Mouse (Mus musculus) hindbrain, postnatal 0 days (tissue): ENCODE results near the gene Pbp2. TPM values are rescaled to one million over a fixed set of nuclear protein-coding genes. Genes with fewer than 3 reads are reported as not detected.
A peak's percentile ranks its signal among the peaks of the same experiment; 100 is the strongest.

ENCODE experiments used
- ATAC-seq: fragments of 200-750 bp; cut with Nextera tagmentation; 2 replicates; pipeline ENCODE4 v1.8.0; 2017; ENCODE audit warnings: mild to moderate bottlenecking, moderate TSS enrichment, moderate library complexity
- DNase-seq: peaks from one replicate; pipeline ENCODE4 v3.0.0-alpha.2; 2015; ENCODE audit warnings: low spot score
- H3K27ac ChIP-seq: fragments of 300-500 bp; sonication (generic); 2 replicates; pipeline ENCODE4 v1.5.1; 2014; ENCODE audit warnings: mild to moderate bottlenecking
- H3K27me3 ChIP-seq: fragments of 300-500 bp; sonication (generic); 2 replicates; pipeline ENCODE4 v1.6.1; 2014; ENCODE audit warnings: low read length, mixed read lengths; ENCODE audit not compliant: insufficient read depth
- H3K36me3 ChIP-seq: fragments of 300-500 bp; sonication (generic); 2 replicates; pipeline ENCODE4 v1.6.1; 2014; ENCODE audit warnings: low read length, mixed read lengths; ENCODE audit not compliant: insufficient read depth
- H3K4me1 ChIP-seq: fragments of 300-500 bp; sonication (generic); 2 replicates; pipeline ENCODE4 v1.6.1; 2014; ENCODE audit warnings: antibody characterized with exemption, low read length, mixed read lengths; ENCODE audit not compliant: insufficient read depth
- H3K4me2 ChIP-seq: fragments of 300-500 bp; sonication (generic); 2 replicates; pipeline ENCODE4 v1.6.1; 2014; ENCODE audit warnings: low read depth, mild to moderate bottlenecking, low read length, moderate library complexity, mixed read lengths
- H3K4me3 ChIP-seq: fragments of 300-500 bp; sonication (generic); 2 replicates; pipeline ENCODE4 v1.5.1; 2014; ENCODE audit warnings: low read length
- H3K9ac ChIP-seq: fragments of 300-500 bp; sonication (generic); replicated peaks from 2 replicates; pipeline ENCODE4 v1.6.1; 2014; ENCODE audit warnings: mild to moderate bottlenecking, low read length, moderate library complexity, mixed read lengths
- H3K9me3 ChIP-seq: fragments of 300-500 bp; sonication (generic); 2 replicates; pipeline ENCODE4 v1.6.1; 2016; ENCODE audit warnings: low read length, mixed read lengths
- CTCF ChIP-seq: IDR thresholded peaks from 2 replicates; pipeline ENCODE4 v1.5.1; 2016; ENCODE audit warnings: antibody characterized with exemption, control low read depth, low read depth
- WGBS: fragments of 180-500 bp; shearing (Covaris S2); extraction: QIAGEN DNeasy Blood & Tissue Kit; methylation state at CpG from one replicate; pipeline ENCODE4 v1.1.7; 2014; 5-methylcytosine and 5-hydroxymethylcytosine counted together
- polyA plus RNA-seq: library from polyadenylated mRNA; unstranded; fragments of >200 nt; fragmentation: Nextera tagmentation; extraction: Ambion mirVana; gene quantifications from 2 replicates; pipeline ENCODE4 v1.2.1, GENCODE M21; 2015
- total RNA-seq: library from RNA; depleted of rRNA; stranded (reverse); fragments of >200 nt; gene quantifications from 2 replicates; pipeline ENCODE4 v1.2.3, GENCODE M21; 2014; rRNA removed

The Pbp2 gene
- total and polyA plus RNA-seq, 2 experiments from 2014 or later, result 0.10 TPM; not detected in 1

- no peak for TF ChIP-seq CTCF
- Histone ChIP-seq H3K36me3 (no peaks in the 10 kb centered on the region), H3K4me2 (no peak overlapping the region), H3K4me3 (no peak overlapping the region), H3K4me1 (no peaks in the 10 kb centered on the region), H3K9me3 (no peaks in the 10 kb centered on the region), H3K27ac (no peak overlapping the region), H3K9ac (no peak overlapping the region), H3K27me3 (no peaks in the 10 kb centered on the region)
- DNase-seq, result no peak
- ATAC-seq, result no peak
- WGBS, result 97% methylated on average over 1 of the region's 1 CpGs
Observed at GRCm38 (mm10) chr6:135266056-135266455, 44.1 kb downstream of the Pbp2 start.

DNA sequence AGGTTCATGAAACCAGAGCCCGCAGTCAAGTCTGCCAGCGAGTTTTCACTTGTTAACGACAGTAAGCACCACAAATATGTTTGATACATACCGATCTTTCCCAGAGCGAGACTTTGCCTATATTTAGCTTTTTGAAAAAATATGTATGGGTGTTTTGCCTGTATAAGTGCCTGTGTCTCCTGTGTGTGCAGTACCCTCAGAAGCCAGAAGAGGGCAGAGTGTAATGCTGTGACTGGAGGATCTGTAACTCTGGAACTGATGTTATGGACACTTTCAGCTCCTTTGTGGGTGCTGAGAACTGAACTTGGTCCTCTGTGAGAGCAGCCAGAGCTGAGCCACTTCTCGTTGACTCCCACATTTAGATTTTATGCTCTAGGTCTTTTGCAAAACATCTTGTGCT lies 46.1 kb downstream of the Pbp2 start:
- peak; percentile 31 for TF ChIP-seq CTCF
- Histone ChIP-seq H3K27me3 (no peaks in the 10 kb centered on the region), H3K4me1 (no peaks in the 10 kb centered on the region), H3K27ac (no peak overlapping the region), H3K36me3 (no peaks in the 10 kb centered on the region), H3K4me3 (no peak overlapping the region), H3K9ac (no peak overlapping the region), H3K4me2 (no peak overlapping the region), H3K9me3 (no peaks in the 10 kb centered on the region)
- ATAC-seq (no peak), DNase-seq (no peak)
- WGBS, result 96% methylated on average over 6 of the region's 6 CpGs

- 80% methylated on average over 2 of the region's 2 CpGs for WGBS
- H3K4me2 ChIP-seq, result no peak overlapping the region
Observed at GRCm38 (mm10) chr6:135262565-135262964, 47.6 kb downstream of the Pbp2 start.

DNA sequence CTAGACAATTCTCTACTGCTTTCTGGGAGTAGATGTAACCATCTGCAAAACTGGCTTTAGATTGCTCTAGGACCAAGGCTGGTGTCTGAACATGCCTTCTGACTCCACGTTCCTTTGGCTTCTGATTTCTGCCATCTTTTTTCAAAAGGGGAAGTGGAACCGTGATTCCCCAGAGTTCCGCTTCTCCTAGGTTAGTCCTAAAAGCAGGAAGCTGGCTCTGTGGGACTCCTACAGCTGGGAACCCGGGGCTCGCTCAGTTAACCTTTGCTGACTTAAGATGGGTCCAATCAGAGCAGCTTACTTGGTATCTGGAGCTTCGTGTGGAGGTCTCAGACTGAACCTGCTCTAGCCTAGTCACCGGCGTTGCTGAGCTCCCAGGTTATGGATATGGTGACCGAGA lies 49.1 kb downstream of the Pbp2 start:
- no peaks in the 10 kb centered on the region for H3K36me3 ChIP-seq
- WGBS, result 88% methylated on average over 9 of the region's 9 CpGs
- no peak for TF ChIP-seq CTCF
- DNase-seq (no peak), ATAC-seq (no peak)
- no peaks in the 10 kb centered on the region for H3K9me3 ChIP-seq
- H3K27me3 ChIP-seq, result no peaks in the 10 kb centered on the region
- H3K4me3 ChIP-seq, result no peak overlapping the region
- H3K9ac ChIP-seq, result no peak overlapping the region
- no peak overlapping the region for H3K4me2 ChIP-seq
- H3K4me1 ChIP-seq, result no peaks in the 10 kb centered on the region
- no peak overlapping the region for H3K27ac ChIP-seq

More at GRCm38 (mm10) chr6:135262565-135262964, 47.6 kb downstream of the Pbp2 start:
- no peaks in the 10 kb centered on the region for H3K36me3 ChIP-seq
- DNase-seq (no peak), ATAC-seq (no peak)
- H3K9ac ChIP-seq, result no peak overlapping the region
- no peaks in the 10 kb centered on the region for H3K4me1 ChIP-seq
- no peak overlapping the region for H3K27ac ChIP-seq
- no peak for TF ChIP-seq CTCF
- no peaks in the 10 kb centered on the region for H3K27me3 ChIP-seq
- H3K9me3 ChIP-seq, result no peaks in the 10 kb centered on the region
- no peak overlapping the region for H3K4me3 ChIP-seq

DNA sequence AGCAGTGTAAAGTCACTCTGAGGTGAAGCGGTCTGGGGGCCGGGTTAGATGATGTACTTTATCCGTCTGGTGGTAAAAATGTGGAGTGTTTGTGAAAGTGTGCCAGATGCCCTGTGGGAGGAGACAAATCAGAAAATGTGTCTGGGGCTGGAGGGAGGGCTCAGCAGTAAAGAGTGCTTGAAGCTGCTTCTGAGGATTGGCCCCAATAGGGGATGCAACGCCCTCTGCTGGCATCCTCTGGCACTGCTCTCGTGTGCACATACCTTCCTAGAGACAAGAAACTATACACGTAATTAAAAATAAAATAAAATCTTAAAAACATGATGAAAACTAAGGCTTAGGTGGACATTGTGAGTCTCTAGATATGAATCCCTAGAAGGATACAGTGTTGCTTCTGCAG lies 49.8 kb downstream of the Pbp2 start:
- Histone ChIP-seq H3K27ac (no peak overlapping the region), H3K9me3 (no peaks in the 10 kb centered on the region), H3K36me3 (no peaks in the 10 kb centered on the region), H3K9ac (no peak overlapping the region), H3K4me1 (no peaks in the 10 kb centered on the region), H3K4me2 (no peak overlapping the region), H3K4me3 (no peak overlapping the region), H3K27me3 (no peaks in the 10 kb centered on the region)
- ATAC-seq (no peak), DNase-seq (no peak)
- TF ChIP-seq CTCF, result no peak
- WGBS, result 93% methylated on average over 6 of the region's 6 CpGs

Other genes starting within 250 kb of the Pbp2 start
- 0.25 and 0.63 TPM in 2 replicates for gene Gprc5a, start 244.8 kb downstream of the Pbp2 start, total RNA-seq
- 0.30 and 0.35 TPM in 2 replicates for gene Gprc5a, start 244.8 kb downstream of the Pbp2 start, polyA plus RNA-seq
- not detected in 2 replicates for gene Gprc5d, start 192.1 kb downstream of the Pbp2 start, total RNA-seq
- gene Gprc5d, start 192.1 kb downstream of the Pbp2 start, polyA plus RNA-seq, result not detected in 2 replicates
- gene Fam234b, start 112.4 kb downstream of the Pbp2 start, total RNA-seq, result 75.7 and 79.0 TPM in 2 replicates
- gene Fam234b, start 112.4 kb downstream of the Pbp2 start, polyA plus RNA-seq, result 86.6 and 92.0 TPM in 2 replicates
- 5.7 and 8.3 TPM in 2 replicates for gene Hebp1, start 112.4 kb downstream of the Pbp2 start, total RNA-seq
- 10.3 and 13.2 TPM in 2 replicates for gene Hebp1, start 112.4 kb downstream of the Pbp2 start, polyA plus RNA-seq
- 1.1 TPM in 1 of 2 replicates, not detected in the other for gene Gsg1, start 56.1 kb downstream of the Pbp2 start, total RNA-seq
- 0.18 and 0.31 TPM in 2 replicates for gene Gsg1, start 56.1 kb downstream of the Pbp2 start, polyA plus RNA-seq
- 40.2 and 53.2 TPM in 2 replicates for gene Emp1, start 52.1 kb upstream of the Pbp2 start, total RNA-seq
- gene Emp1, start 52.1 kb upstream of the Pbp2 start, polyA plus RNA-seq, result 7.8 and 8.6 TPM in 2 replicates